Mouse (Mus musculus) embryonic facial prominence, embryonic 14.5 days (tissue): ENCODE data around the gene Nek4. TPM values are rescaled to one million over a fixed set of nuclear protein-coding genes. Genes with fewer than 3 reads are reported as not detected.

ENCODE experiments used
- ATAC-seq: fragments of 200-750 bp; cut with Nextera tagmentation; 2 replicates; pipeline ENCODE4 v1.8.0; 2017; ENCODE audit warnings: low read depth, moderate number of reproducible peaks, moderate TSS enrichment
- DNase-seq: peaks from one replicate; pipeline ENCODE4 v3.0.0-alpha.2; 2015; ENCODE audit warnings: low spot score
- H3K27ac ChIP-seq: fragments of 300-500 bp; sonication (generic); replicated peaks from 2 replicates; pipeline ENCODE4 v1.5.1; 2014; ENCODE audit warnings: low read depth, mild to moderate bottlenecking, low read length, moderate library complexity
- H3K27me3 ChIP-seq: fragments of 300-500 bp; sonication (generic); replicated peaks from 2 replicates; pipeline ENCODE4 v1.6.1; 2014; ENCODE audit warnings: low read length; ENCODE audit not compliant: control insufficient read depth, insufficient read depth
- H3K36me3 ChIP-seq: fragments of 300-500 bp; sonication (generic); 2 replicates; pipeline ENCODE4 v1.6.1; 2014; ENCODE audit warnings: low read length, mixed read lengths; ENCODE audit not compliant: control insufficient read depth, insufficient read depth
- H3K4me1 ChIP-seq: fragments of 300-500 bp; sonication (generic); 2 replicates; pipeline ENCODE4 v1.6.1; 2014; ENCODE audit warnings: antibody characterized with exemption, low read length; ENCODE audit not compliant: control insufficient read depth, insufficient read depth
- H3K4me2 ChIP-seq: fragments of 300-500 bp; sonication (generic); 2 replicates; pipeline ENCODE4 v1.6.1; 2014; ENCODE audit warnings: low read depth, mild to moderate bottlenecking, low read length, moderate library complexity, mixed read lengths
- H3K4me3 ChIP-seq: fragments of 300-500 bp; sonication (generic); 2 replicates; pipeline ENCODE4 v1.5.1; 2014; ENCODE audit warnings: low read depth, mild to moderate bottlenecking, low read length
- H3K9ac ChIP-seq: fragments of 300-500 bp; sonication (generic); 2 replicates; pipeline ENCODE4 v1.6.1; 2014; ENCODE audit warnings: low read depth, mild to moderate bottlenecking, low read length, moderate library complexity, mixed read lengths
- H3K9me3 ChIP-seq: fragments of 300-500 bp; sonication (generic); 2 replicates; pipeline ENCODE4 v1.6.1; 2016; ENCODE audit warnings: low read length; ENCODE audit not compliant: control insufficient read depth
- WGBS: fragments of 180-500 bp; shearing (Covaris S2); extraction: QIAGEN DNeasy Blood & Tissue Kit; methylation state at CpG from one replicate; pipeline ENCODE4 v1.1.7; 2014; 5-methylcytosine and 5-hydroxymethylcytosine counted together
- polyA plus RNA-seq: library from polyadenylated mRNA; unstranded; fragments of >200 nt; fragmentation: Nextera tagmentation; extraction: Ambion mirVana; gene quantifications from 2 replicates; pipeline ENCODE4 v1.2.1, GENCODE M21; 2014

Gene Nek4
- polyA plus RNA-seq, 1 experiment from 2014 or later, result 9.8 TPM

GRCm38 (mm10) chr14:31017854-31018253 is 66.7 kb downstream of the Nek4 start:
- peak; percentile 62 for DNase-seq
- Histone ChIP-seq H3K27me3 (no peaks in the 10 kb centered on the region), H3K9me3 (no peaks in the 10 kb centered on the region), H3K4me1 (peaks cover 18% of the 10 kb centered on the region), H3K9ac (peak overlapping the region; percentile 93), H3K4me3 (peak overlapping the region; percentile 70), H3K27ac (no peak overlapping the region), H3K36me3 (peaks cover 55% of the 10 kb centered on the region), H3K4me2 (peak overlapping the region; percentile 72)
- WGBS, result 3% methylated on average over 2 of the region's 2 CpGs
- ATAC-seq, result no peak

DNA sequence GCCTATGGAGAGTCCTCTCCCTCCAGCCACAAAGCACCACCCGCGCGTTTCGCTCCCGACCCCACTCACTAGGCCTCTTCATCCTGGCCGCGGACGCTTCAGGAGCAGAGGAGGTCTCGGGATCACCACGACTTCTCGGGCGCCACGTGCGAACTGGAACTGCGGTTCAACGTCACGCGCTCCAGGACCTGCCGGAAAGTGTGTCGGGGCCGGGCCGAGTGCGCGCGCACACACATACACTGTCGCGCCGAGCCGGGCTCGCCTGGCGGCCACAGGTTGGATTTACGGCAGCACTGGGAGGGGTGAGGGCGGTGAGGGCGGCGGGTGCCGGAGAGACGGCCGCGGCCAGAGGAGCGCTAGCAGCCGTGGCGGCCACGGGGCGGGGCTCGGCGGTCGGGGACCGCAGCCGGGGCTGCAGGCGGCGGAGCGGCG is 67.7 kb downstream of the Nek4 start, which contains the start of the genes Pbrm1 and Gnl3:
Pbrm1 (plus strand) TSS at position 279 of the 432 bp plus-strand sequence.
Gnl3 (minus strand) TSS at position 293 of the 432 bp plus-strand sequence.
- DNase-seq (peak; percentile 98), ATAC-seq (peak; percentile 95)
- Histone ChIP-seq H3K4me1 (peaks cover 18% of the 10 kb centered on the region), H3K9me3 (no peaks in the 10 kb centered on the region), H3K36me3 (peaks cover 52% of the 10 kb centered on the region), H3K27ac (peak within 1 kb of the TSS; percentile 98), H3K9ac (peak within 1 kb of the TSS; percentile 93), H3K4me3 (peak within 1 kb of the TSS; percentile 70), H3K4me2 (peak within 1 kb of the TSS; percentile 72), H3K27me3 (no peaks in the 10 kb centered on the region)
- WGBS, result 0% methylated on average over 30 of the region's 53 CpGs

DNA sequence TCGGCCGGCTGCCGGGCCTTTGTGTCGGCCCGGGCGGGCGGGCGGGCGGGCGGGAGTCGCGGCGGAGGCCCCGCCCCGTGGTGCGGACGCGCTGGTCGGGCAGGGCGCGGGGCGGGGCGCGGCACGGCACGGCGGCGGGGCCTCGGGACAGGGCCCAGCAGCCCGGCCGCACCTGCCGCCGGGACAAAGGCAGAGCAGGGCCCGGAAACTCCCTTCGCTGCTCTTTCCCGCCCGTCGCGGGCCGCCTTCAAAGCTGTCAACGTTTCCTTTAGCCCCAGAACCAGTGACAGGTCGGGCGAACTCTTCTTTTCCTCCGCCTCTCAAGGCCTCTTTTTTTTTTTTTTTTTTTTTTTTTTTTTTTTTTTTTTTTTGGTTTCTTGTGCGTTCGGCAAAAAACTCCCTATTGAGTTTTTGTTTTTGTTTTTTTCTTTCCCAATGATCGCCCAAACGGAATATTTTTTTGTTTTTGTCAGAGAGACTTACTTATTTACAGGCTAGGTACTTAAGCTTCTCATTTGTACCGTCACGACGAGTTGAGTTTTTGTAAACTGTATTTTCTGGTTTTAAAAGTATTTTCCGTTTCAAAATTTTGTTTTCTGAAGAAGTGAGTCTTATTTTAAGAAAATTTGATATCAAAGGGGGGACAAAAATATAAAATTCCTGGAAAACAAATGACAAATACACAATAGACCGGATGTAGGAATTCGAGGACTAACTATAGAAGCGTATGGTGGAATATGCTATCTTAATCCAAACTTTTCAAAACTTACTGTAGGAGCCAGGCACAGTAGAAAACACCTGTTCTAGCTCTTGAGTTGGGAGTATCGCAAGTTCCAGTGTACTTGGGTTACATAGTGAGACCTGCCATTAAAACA is 68.4 kb downstream of the Nek4 start:
- Histone ChIP-seq H3K27ac (peak overlapping the region; percentile 98), H3K27me3 (no peaks in the 10 kb centered on the region), H3K9ac (peak overlapping the region; percentile 93), H3K9me3 (no peaks in the 10 kb centered on the region), H3K36me3 (peaks cover 51% of the 10 kb centered on the region), H3K4me3 (peak overlapping the region; percentile 70), H3K4me2 (peak overlapping the region; percentile 69), H3K4me1 (peaks cover 18% of the 10 kb centered on the region)
- DNase-seq, result peak; percentile 91
- WGBS, result 5% methylated on average over 22 of the region's 56 CpGs
- peak; percentile 94 for ATAC-seq

- WGBS, result 57% methylated on average over 1 of the region's 1 CpGs
- no peak for ATAC-seq
Observed at GRCm38 (mm10) chr14:31022579-31022978, 71.4 kb downstream of the Nek4 start.

GRCm38 (mm10) chr14:31025785-31026184 is 74.6 kb downstream of the Nek4 start:
- no peak for DNase-seq
- Histone ChIP-seq H3K27ac (no peak overlapping the region), H3K4me2 (no peak overlapping the region), H3K9me3 (no peaks in the 10 kb centered on the region), H3K4me1 (peaks cover under 1% of the 10 kb centered on the region; the same call in 1 of the 2 replicates), H3K4me3 (no peak overlapping the region), H3K9ac (no peak overlapping the region), H3K36me3 (peaks cover 75% of the 10 kb centered on the region), H3K27me3 (no peaks in the 10 kb centered on the region)
- ATAC-seq, result no peak
- WGBS, result 81% methylated on average over 3 of the region's 3 CpGs

More at GRCm38 (mm10) chr14:31022579-31022978, 71.4 kb downstream of the Nek4 start:
- Histone ChIP-seq H3K9ac (no peak overlapping the region), H3K27ac (no peak overlapping the region), H3K4me1 (peaks cover 15% of the 10 kb centered on the region), H3K9me3 (no peaks in the 10 kb centered on the region), H3K4me3 (no peak overlapping the region), H3K27me3 (no peaks in the 10 kb centered on the region), H3K4me2 (no peak overlapping the region), H3K36me3 (peaks cover 51% of the 10 kb centered on the region)
- no peak for DNase-seq

Other genes with a start within 250 kb of the Nek4 start
- 14.2 and 14.9 TPM in 2 replicates for gene Sfmbt1, start 236.5 kb upstream of the Nek4 start, polyA plus RNA-seq
- 28.2 and 28.3 TPM in 2 replicates for gene Tmem110, start 125.8 kb upstream of the Nek4 start, polyA plus RNA-seq
- 37.2 and 43.6 TPM in 2 replicates for gene Mustn1, start 72.2 kb upstream of the Nek4 start, polyA plus RNA-seq
- 0.10 TPM in 1 of 2 replicates, not detected in the other for gene Itih4, start 64.9 kb upstream of the Nek4 start, polyA plus RNA-seq
- gene Itih3, start 27.6 kb upstream of the Nek4 start, polyA plus RNA-seq, result 0.33 and 0.39 TPM in 2 replicates
- gene Itih1, start 8.1 kb upstream of the Nek4 start, polyA plus RNA-seq, result not detected in 2 replicates
- 74.2 and 76.1 TPM in 2 replicates for gene Glt8d1, start 50.0 kb downstream of the Nek4 start, polyA plus RNA-seq
- gene Spcs1, start 50.3 kb downstream of the Nek4 start, polyA plus RNA-seq, result 455 and 472 TPM in 2 replicates
- 84.6 and 96.5 TPM in 2 replicates for gene Pbrm1, start 67.8 kb downstream of the Nek4 start, polyA plus RNA-seq
- 107 and 109 TPM in 2 replicates for gene Gnl3, start 67.8 kb downstream of the Nek4 start, polyA plus RNA-seq
- 62.3 and 64.8 TPM in 2 replicates for gene Smim4, start 177.6 kb downstream of the Nek4 start, polyA plus RNA-seq
- gene Nt5dc2, start 179.7 kb downstream of the Nek4 start, polyA plus RNA-seq, result 362 and 371 TPM in 2 replicates
- 69.4 and 76.1 TPM in 2 replicates for gene Stab1, start 217.3 kb downstream of the Nek4 start, polyA plus RNA-seq